8 mouse cellular contexts compared by ENCODE assay signal in genomic region chr9:58275115-58275774, GRCm38 (mm10). TPM values are rescaled to one million over a fixed set of nuclear protein-coding genes. Genes with fewer than 3 reads are reported as not detected.
DNase-seq lines count a peak whose midpoint lies in the region; ATAC-seq and TF ChIP-seq lines count a peak whose summit lies in the region.

No protein-coding gene starts in this region.

- peak; percentile 10 for TF ChIP-seq POLR2A in myocyte (IDR thresholded peaks at IDR 0.05; ENCODE audit: insufficient read length, low read depth)

- intact Hi-C loops in left cerebral cortex, postnatal 36 days (cut with DNase I): no loop called here

- TF ChIP-seq CTCF in G1E (IDR thresholded peaks at IDR 0.05; ENCODE audit: low read depth, low read length): no peak

- no peak for DNase-seq in cerebellum, adult 8-10 months
- peak; percentile 77 for DNase-seq in G1E (ENCODE audit: low spot score)
- DNase-seq in embryo, embryonic 10 days (ENCODE audit: low spot score): peak; percentile 33
- peak; percentile 33 for DNase-seq in limb, embryonic 11.5 days (ENCODE audit: low spot score)
- DNase-seq in left cerebral cortex, postnatal 36 days (ENCODE audit: low spot score in 2 of 2): no peak

- H3K36me3 ChIP-seq in G1E (replicated peaks) (no peaks in the 10 kb centered on the region), myocyte (ENCODE audit: control insufficient read depth, insufficient read depth) (no peaks in the 10 kb centered on the region)
- no peaks in the 10 kb centered on the region for H3K36me3 ChIP-seq in heart, embryonic 15.5 days
- no peaks in the 10 kb centered on the region for H3K36me3 ChIP-seq in limb, embryonic 11.5 days (ENCODE audit: control insufficient read depth, insufficient read depth, low read length)

- H3ac ChIP-seq in myocyte (ENCODE audit: control insufficient read depth, insufficient read length): no peak overlapping the region

- H3K79me2 ChIP-seq in myocyte (ENCODE audit: control insufficient read depth, insufficient read depth): no peaks in the 10 kb centered on the region

- H3K4me1 ChIP-seq in G1E (ENCODE audit: insufficient read depth, low read depth, low read length): peaks cover 64% of the 10 kb centered on the region
- H3K4me1 ChIP-seq in heart, embryonic 15.5 days (replicated peaks): peaks cover 28% of the 10 kb centered on the region
- H3K4me1 ChIP-seq in limb, embryonic 11.5 days (ENCODE audit: control insufficient read depth, insufficient read depth, low read length): peaks cover 9% of the 10 kb centered on the region; the same call in 1 of the 2 replicates

- H3K27me3 ChIP-seq in G1E (ENCODE audit: insufficient read depth, low read length) (0 out of 2 replicates have a peak, but pooled peaks cover 3% of the 10 kb centered on the region), myocyte (ENCODE audit: control insufficient read depth, insufficient read depth, insufficient read length) (no peaks in the 10 kb centered on the region)
- no peaks in the 10 kb centered on the region for H3K27me3 ChIP-seq in heart, embryonic 15.5 days
- H3K27me3 ChIP-seq in limb, embryonic 11.5 days (ENCODE audit: control insufficient read depth, insufficient read depth, low read length): no peaks in the 10 kb centered on the region

- peak; percentile 10; the same call in 1 of the 2 replicates for ATAC-seq in cerebellum, adult (ENCODE audit: insufficient number of reproducible peaks, low FRiP score, low TSS enrichment)
- ATAC-seq in G1E (ENCODE audit: extremely low read depth, insufficient number of reproducible peaks, low FRiP score, poor library complexity, severe bottlenecking): peak; percentile 82
- peak; percentile 88 for ATAC-seq in heart, embryonic 15.5 days (replicated peaks; ENCODE audit: insufficient number of reproducible peaks, insufficient read depth, low FRiP score, low read depth)
- peak; percentile 57; the same call in 1 of the 2 replicates for ATAC-seq in limb, embryonic 11.5 days (ENCODE audit: insufficient number of reproducible peaks, low FRiP score, low TSS enrichment, low read depth)

- WGBS in heart, embryonic 15.5 days: 6% methylated on average over 8 of the region's 8 CpGs
- WGBS in limb, embryonic 11.5 days: 21% methylated on average over 8 of the region's 8 CpGs

- H3K4me2 ChIP-seq in heart, embryonic 15.5 days: peak overlapping the region; percentile 52
- no peak overlapping the region for H3K4me2 ChIP-seq in limb, embryonic 11.5 days (ENCODE audit: low read depth, severe bottlenecking)
- H3K4me2 ChIP-seq in myocyte (ENCODE audit: low read depth): peak overlapping the region; percentile 91

- H3K4me3 ChIP-seq in G1E (ENCODE audit: low read depth, low read length): peak overlapping the region; percentile 63; the same call in 1 of the 2 replicates
- H3K4me3 ChIP-seq in heart, embryonic 15.5 days: peak overlapping the region; percentile 7; the same call in 1 of the 2 replicates
- no peak overlapping the region for H3K4me3 ChIP-seq in limb, embryonic 11.5 days (ENCODE audit: low read depth, low read length)
- H3K4me3 ChIP-seq in myocyte: no peak overlapping the region

- H3K9ac ChIP-seq in heart, embryonic 15.5 days: peak overlapping the region; percentile 19; the same call in 1 of the 2 replicates
- H3K9ac ChIP-seq in limb, embryonic 11.5 days (ENCODE audit: low read length): peak overlapping the region; percentile 19; the same call in 1 of the 2 replicates

- H3K9me3 ChIP-seq in G1E (replicated peaks): no peaks in the 10 kb centered on the region
- no peaks in the 10 kb centered on the region for H3K9me3 ChIP-seq in heart, embryonic 15.5 days (replicated peaks)
- no peaks in the 10 kb centered on the region for H3K9me3 ChIP-seq in limb, embryonic 11.5 days (ENCODE audit: control insufficient read depth, low read length)

- H3K27ac ChIP-seq in heart, embryonic 15.5 days: peak overlapping the region; percentile 88
- H3K27ac ChIP-seq in limb, embryonic 11.5 days (replicated peaks; ENCODE audit: low read depth, low read length): peak overlapping the region; percentile 32; the same call in 1 of the 2 replicates

TF ChIP-seq in myocyte, 11 proteins besides CTCF, POLR2A, EP300 and RAD21:
- TF ChIP-seq MYOD1 (IDR thresholded peaks at IDR 0.05; ENCODE audit: control insufficient read depth in 1 of 3, insufficient read length in 2 of 3, low read depth in 2 of 3): peak; percentile 97 to 98 (median 98)
- peak; percentile 7; the same call in 1 of the 2 replicates for TF ChIP-seq CEBPB (IDR thresholded peaks at IDR 0.05; ENCODE audit: insufficient read depth, poor library complexity, severe bottlenecking)
- peak; percentile 38 to 93 (median 63) for TF ChIP-seq MYOG (IDR thresholded peaks at IDR 0.05; ENCODE audit: control insufficient read depth in 1 of 3, insufficient read depth in 1 of 3, insufficient read length in 2 of 3, low read depth in 2 of 3)
- TF ChIP-seq TCF3 (IDR thresholded peaks at IDR 0.05; ENCODE audit: insufficient read length, low read depth): peak; percentile 47
- no peak for TF ChIP-seq USF1 (IDR thresholded peaks at IDR 0.05; ENCODE audit: low read depth)
- TF ChIP-seq REST (IDR thresholded peaks at IDR 0.05; ENCODE audit: insufficient read depth, insufficient read length): no peak
- peak; percentile 80 for TF ChIP-seq TCF12 (IDR thresholded peaks at IDR 0.05; ENCODE audit: insufficient read depth, poor library complexity, severe bottlenecking)

RNA-seq across cellular contexts. Expression of gene Stoml1, which starts 22.3 kb away (rescaled TPM):
- 7.4 and 8.6 TPM in 2 replicates for total RNA-seq in G1E (2014; fragmentation: Nextera tagmentation)
- total RNA-seq in G1E (2017): 6.9 and 8.8 TPM in 2 replicates
- polyA plus RNA-seq in G1E (2012): 6.0 and 6.4 TPM in 2 replicates
- polyA plus RNA-seq in heart, embryonic 15.5 days (2015; fragmentation: Nextera tagmentation; extraction: Ambion mirVana): 25.2 and 28.6 TPM in 2 replicates
- polyA plus RNA-seq in limb, embryonic 11.5 days (2014; fragmentation: Nextera tagmentation; extraction: Ambion mirVana): 19.2 and 24.3 TPM in 2 replicates
- 37.9 TPM for polyA plus RNA-seq in myocyte (2012; fragmentation: generic; extraction: Trizol)
- total RNA-seq in left cerebral cortex, postnatal 36 days (2021): 10 to 100 TPM; 64.6 to 72.4 TPM

RNA-seq across cellular contexts. Expression of gene Pml, which starts 25.7 kb away (rescaled TPM):
- total RNA-seq in G1E (2014; fragmentation: Nextera tagmentation): 101 and 108 TPM in 2 replicates
- 19.0 and 22.3 TPM in 2 replicates for total RNA-seq in G1E (2017)
- 163 and 217 TPM in 2 replicates for polyA plus RNA-seq in G1E (2012)
- 10.0 and 15.8 TPM in 2 replicates for polyA plus RNA-seq in heart, embryonic 15.5 days (2015; fragmentation: Nextera tagmentation; extraction: Ambion mirVana)
- polyA plus RNA-seq in limb, embryonic 11.5 days (2014; fragmentation: Nextera tagmentation; extraction: Ambion mirVana): 18.7 and 19.6 TPM in 2 replicates
- 15.5 TPM for polyA plus RNA-seq in myocyte (2012; fragmentation: generic; extraction: Trizol)
- total RNA-seq in left cerebral cortex, postnatal 36 days (2021): 10 to 100 TPM; 13.7 to 17.5 TPM

RNA-seq across cellular contexts. Expression of gene Loxl1, which starts 37.7 kb away (rescaled TPM):
- total RNA-seq in G1E (2014; fragmentation: Nextera tagmentation) (not detected in 2 replicates), G1E (2017) (not detected in 2 replicates)
- polyA plus RNA-seq in G1E (2012) (not detected in 2 replicates), myocyte (2012; fragmentation: generic; extraction: Trizol) (46.1 TPM)
- 54.6 and 78.1 TPM in 2 replicates for polyA plus RNA-seq in heart, embryonic 15.5 days (2015; fragmentation: Nextera tagmentation; extraction: Ambion mirVana)
- polyA plus RNA-seq in limb, embryonic 11.5 days (2014; fragmentation: Nextera tagmentation; extraction: Ambion mirVana): 15.1 and 16.0 TPM in 2 replicates
- total RNA-seq in left cerebral cortex, postnatal 36 days (2021): 1 to 10 TPM; 2.1 to 2.7 TPM

Comparison
In these comparisons a context has a peak if more than half of its experiments do, and no peak if none do; other contexts are left out.
1. ATAC-seq: peak in every context shown above with its lines; median percentile 88 in heart, embryonic 15.5 days; 82 in G1E; 57 in limb, embryonic 11.5 days; 10 in cerebellum, adult.
2. DNase-seq: peak in G1E (single experiment), embryo, embryonic 10 days (single experiment) and limb, embryonic 11.5 days (single experiment); none in cerebellum, adult 8-10 months (single experiment) and left cerebral cortex, postnatal 36 days (0 of 2).
3. H3K4me3 ChIP-seq: peak in G1E (single experiment) and heart, embryonic 15.5 days (single experiment); none in limb, embryonic 11.5 days (single experiment) and myocyte (single experiment).
4. RNA of gene Loxl1, which starts 37.7 kb away (polyA plus RNA-seq): 54.6 to 78.1 TPM in heart, embryonic 15.5 days, 46.1 TPM in myocyte (single experiment) and 15.1 to 16.0 TPM in limb, embryonic 11.5 days; not detected in G1E; every median in the first group is over 10 times any median in the second.